Mouse (Mus musculus): ENCODE measurements around the gene 6430531B16Rik. TPM values are rescaled to one million over a fixed set of nuclear protein-coding genes. Genes with fewer than 3 reads are reported as not detected.

6430531B16Rik gene
- not detected for total RNA-seq (2021)
- long read RNA-seq, experiment 1 = 0 reads
- long read RNA-seq, experiment 2 = 0 reads

DNA sequence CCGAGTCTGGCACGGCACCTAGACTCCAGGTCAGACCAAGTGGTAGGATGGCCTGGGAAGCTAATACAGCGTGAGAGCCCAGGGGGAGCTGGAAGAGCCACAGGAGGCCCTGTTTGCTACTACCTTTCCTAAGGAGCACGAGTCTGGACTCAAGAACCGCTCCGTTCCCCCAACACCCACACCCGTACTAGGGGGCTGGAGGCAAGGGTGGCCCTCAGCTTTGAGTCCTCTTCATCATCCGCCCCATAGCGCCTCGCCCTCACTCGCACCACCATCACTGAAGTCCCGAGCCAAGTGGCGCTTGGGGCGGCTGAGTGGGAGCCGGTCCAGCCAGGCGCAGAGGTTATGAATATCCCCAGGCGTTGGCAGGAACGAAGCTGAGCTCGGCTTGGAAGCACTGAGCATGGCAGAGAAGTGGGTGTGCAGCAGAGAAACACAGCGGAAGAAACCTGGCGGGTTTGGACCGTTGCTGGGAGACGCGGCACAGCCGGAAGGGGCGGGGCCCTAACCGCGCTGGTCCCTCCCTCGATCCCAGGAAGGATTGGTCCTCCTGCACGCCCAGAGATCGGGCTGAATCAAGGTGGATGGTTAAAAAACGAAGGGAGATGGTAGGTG, at the start of gene 6430531B16Rik:
Gene 6430531B16Rik (minus strand): TSS at position 478 of the 615 bp plus-strand sequence.
- DNase-seq (ENCODE audit: low spot score in 2 of 2) = peak; percentile 69 to 74

DNA sequence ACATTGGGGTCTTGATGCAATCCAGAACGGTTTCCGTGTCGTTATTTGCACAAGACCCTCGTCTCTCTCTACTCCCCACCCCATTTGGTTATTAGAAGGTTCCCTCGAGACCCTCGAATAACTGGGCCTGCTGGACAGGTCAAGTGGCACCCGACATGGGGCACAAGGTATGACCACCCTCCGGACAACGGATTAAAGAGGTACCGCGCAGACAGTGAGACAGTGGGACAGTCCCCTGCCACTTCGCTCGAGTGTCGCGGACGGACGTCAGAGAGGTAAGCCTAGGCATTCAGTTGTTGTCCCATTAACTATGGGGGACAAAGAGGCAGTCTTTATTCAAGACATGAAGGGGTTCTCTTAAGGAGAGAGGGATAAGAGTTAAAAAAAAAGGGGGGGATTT, 32.8 kb upstream of the 6430531B16Rik start:
- DNase-seq (ENCODE audit: low spot score in 2 of 2) = no peak

DNA sequence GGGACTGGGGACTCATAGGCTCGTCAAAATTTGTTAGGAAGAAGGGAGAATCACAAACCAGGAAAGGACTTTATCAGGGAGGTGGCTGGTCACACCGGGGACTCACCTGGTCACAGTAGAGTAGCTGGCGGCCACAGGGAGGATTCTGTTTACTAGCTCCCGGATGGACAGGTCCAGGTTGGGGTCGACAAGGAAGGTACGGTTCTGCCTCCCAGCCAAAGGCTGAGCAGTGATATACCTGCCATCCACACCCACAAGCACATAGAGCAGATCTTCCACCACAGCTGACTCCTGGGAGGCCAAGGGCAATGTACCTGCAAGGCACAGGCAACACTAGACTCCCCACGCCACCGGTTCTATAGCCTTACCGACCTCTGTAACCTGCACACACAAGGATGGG, 29.2 kb upstream of the 6430531B16Rik start:
- DNase-seq (ENCODE audit: low spot score in 2 of 2) = no peak

- no peak for DNase-seq (ENCODE audit: low spot score in 2 of 2)
Measured at GRCm38 (mm10) chr7:140006861-140007611, 28.5 kb upstream of the 6430531B16Rik start.

- no peak for DNase-seq (ENCODE audit: low spot score in 2 of 2)
Measured at GRCm38 (mm10) chr7:140004666-140005065, 26.1 kb upstream of the 6430531B16Rik start.

DNA sequence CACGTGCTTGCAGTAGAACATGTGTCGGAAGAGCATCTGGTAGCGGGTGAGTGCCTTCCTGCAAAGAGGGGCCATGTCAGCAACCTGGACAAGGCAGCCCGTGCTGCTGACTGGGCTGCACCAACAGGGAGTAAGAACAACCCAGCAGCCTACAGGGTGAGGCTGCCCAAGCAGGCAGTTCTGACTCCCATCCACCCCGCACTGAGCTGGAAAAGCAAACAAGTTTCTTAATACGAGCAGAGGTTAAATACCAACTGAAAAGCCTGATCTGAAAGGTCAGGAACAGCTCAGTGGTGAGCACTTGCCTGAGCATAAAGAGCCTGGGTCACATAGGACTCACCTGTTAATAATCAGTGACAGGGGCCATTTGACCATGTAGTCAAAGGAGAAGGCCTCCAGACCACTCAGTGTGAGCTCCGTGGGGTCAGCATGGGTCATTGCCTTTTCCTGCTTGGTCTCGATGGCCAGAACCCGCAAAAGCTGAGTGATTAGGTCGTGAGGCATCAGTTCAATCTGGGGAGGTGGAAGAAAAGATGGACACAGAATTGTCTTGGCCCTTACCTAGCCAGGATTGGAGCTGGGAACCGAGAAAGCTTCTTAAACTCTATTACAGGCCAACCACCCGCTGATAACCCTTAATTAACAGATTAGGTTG, 22.7 kb upstream of the 6430531B16Rik start:
- no peak for DNase-seq (ENCODE audit: low spot score in 2 of 2)

DNA sequence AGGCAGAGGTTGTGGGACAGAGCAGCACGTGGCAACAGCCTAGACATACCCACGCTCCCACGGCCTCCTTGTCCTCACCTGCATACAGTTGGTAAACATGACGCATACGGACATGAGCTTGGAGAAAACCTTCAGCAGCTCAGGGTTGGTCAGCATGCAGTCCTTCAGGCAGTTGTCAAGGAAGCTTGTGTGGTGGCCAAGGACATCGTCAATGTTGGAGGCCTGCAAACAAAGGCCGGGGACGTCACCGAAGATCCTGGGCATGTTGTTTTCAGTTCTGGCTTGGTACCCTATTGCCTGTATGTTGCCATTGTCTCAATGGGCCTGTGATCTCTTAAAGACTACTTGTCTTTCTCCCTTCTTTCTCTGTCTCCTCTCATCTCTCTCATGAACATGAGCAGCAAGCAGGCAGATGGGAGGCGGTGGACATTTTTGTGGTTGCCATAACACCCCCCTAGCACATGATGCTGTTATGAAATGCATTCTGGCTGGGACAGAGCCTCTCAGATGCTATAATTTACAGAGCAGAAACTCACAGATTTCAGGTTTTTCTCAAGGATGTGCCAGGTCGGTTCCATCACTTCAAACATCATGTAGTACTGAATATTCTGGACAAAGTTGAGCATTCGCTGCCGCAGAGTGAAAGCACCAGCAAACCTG, 20.3 kb upstream of the 6430531B16Rik start:
- DNase-seq (ENCODE audit: low spot score in 2 of 2) = no peak

- DNase-seq (ENCODE audit: low spot score in 2 of 2) = peak; percentile 56 to 65
Measured at GRCm38 (mm10) chr7:139994676-139995075, 16.1 kb upstream of the 6430531B16Rik start.

- no peak for DNase-seq (ENCODE audit: low spot score in 2 of 2)
Measured at GRCm38 (mm10) chr7:139994202-139994601, 15.6 kb upstream of the 6430531B16Rik start.

DNA sequence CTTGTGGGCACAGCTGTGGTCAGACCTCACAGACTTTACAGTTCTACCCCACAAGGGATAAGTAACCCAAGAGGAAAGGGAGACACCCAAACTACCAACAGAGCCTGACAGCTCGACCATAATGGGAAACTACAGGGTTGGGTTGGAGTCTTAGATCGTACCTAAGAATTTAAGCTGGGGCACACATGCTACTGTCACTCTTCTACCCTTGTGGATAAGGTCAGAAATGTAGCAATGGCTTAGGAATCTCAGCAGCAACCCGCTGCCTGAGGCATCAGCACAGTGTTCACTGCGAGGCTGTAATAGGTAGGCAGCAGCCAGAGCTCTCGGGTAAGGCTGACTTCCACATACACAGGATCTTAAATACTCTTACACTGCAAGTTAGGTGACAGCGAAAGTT, 15.0 kb upstream of the 6430531B16Rik start:
- DNase-seq (ENCODE audit: low spot score in 2 of 2) = no peak

- peak in 1 of 2 experiments; percentile 30 for DNase-seq (ENCODE audit: low spot score in 2 of 2)
Measured at GRCm38 (mm10) chr7:139992406-139992805, 13.9 kb upstream of the 6430531B16Rik start, which contains the start of gene Adam8. Gene Adam8 (minus strand): TSS chr7:139992562.

- no peak for DNase-seq (ENCODE audit: low spot score in 2 of 2)
Measured at GRCm38 (mm10) chr7:139990864-139991394, 12.4 kb upstream of the 6430531B16Rik start.

- DNase-seq (ENCODE audit: low spot score in 2 of 2) = no peak
Measured at GRCm38 (mm10) chr7:139988272-139988671, 9.7 kb upstream of the 6430531B16Rik start.

GRCm38 (mm10) chr7:139984505-139984904, 6.0 kb upstream of the 6430531B16Rik start:
- DNase-seq (ENCODE audit: low spot score in 2 of 2) = no peak

DNA sequence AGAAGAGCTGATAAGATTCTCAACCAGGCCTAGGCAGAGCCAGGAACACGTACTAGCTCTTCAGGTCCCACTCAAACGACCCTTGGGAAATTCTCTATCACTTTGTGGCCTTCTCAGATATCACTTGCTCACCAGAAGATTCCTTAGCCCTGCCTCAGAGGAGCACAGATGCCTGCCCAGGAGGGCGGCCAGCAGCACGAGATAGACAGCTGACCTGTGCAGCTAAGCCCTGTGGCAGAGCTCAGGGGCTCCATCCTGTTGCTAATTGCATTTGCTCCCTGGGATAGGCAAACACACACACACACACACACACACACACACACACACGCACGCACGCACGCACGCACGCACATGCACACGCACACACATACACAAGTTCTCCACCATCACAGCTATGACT, 3.5 kb upstream of the 6430531B16Rik start:
- DNase-seq (ENCODE audit: low spot score in 2 of 2) = no peak

- DNase-seq (ENCODE audit: low spot score in 2 of 2) = no peak
Measured at GRCm38 (mm10) chr7:139980778-139981177, 2.2 kb upstream of the 6430531B16Rik start.

- no peak for DNase-seq (ENCODE audit: low spot score in 2 of 2)
Measured at GRCm38 (mm10) chr7:139979011-139979719, 610 bp upstream of the 6430531B16Rik start.

GRCm38 (mm10) chr7:139975471-139975870, 3.1 kb downstream of the 6430531B16Rik start:
- DNase-seq (ENCODE audit: low spot score in 2 of 2) = no peak

DNA sequence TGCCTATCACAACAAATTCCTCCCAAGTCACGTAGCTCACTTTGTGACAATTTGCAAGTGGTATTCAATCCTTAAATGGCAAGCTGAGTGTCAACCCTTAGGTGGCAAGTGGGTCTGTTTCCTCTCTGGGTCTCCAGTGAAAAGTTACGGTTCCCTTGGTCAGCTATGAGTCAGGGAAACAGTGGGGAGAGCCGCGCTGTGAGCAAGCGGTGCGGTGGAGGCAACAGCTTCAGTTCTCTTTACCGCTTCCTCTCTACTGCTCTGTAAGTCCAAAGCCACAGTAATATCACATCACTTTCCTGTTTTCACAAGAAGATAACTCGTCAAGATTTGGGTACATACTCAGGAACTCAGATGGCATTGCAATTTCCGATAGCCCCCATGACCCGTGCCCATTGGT, 4.2 kb downstream of the 6430531B16Rik start:
- no peak for DNase-seq (ENCODE audit: low spot score in 2 of 2)

DNA sequence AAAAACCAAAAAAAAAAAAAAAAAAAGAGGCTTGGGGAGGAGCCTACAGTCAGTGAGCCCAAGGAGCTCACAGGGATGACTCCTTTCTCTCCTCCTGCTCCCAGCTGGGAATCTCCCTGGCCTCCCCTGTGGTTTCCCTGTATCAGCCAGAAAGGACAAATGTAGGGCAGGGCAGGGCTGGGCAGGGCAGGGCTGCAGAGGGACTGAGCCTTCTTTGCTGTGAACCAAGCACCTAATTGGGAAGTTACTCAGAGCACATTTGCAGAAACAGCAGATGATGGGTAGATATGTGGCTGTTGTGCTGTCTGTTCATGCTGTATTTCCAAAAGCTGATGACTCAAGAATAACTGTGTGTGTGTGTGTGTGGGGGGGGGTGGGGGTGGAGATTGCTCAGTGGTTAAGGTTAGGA, 5.6 kb downstream of the 6430531B16Rik start:
- DNase-seq (ENCODE audit: low spot score in 2 of 2) = no peak

Data from adrenal gland, adult 18-20 months (tissue).